9 mouse cellular contexts compared by ENCODE assay signal in genomic region chr17:55999794-56000499, GRCm38 (mm10). TPM values are rescaled to one million over a fixed set of nuclear protein-coding genes. Genes with fewer than 3 reads are reported as not detected.
A peak's percentile ranks its signal among the peaks of the same experiment; 100 is the strongest.
DNase-seq lines count a peak whose midpoint lies in the region; ATAC-seq and TF ChIP-seq lines count a peak whose summit lies in the region.
"Had no signal": no experiment of that assay in that cellular context is flagged by ENCODE, and none has a peak within 500 bp of the region (broad histone marks: within the 10 kb centered on the region; RNA-seq: fewer than 3 reads in every experiment).

No protein-coding gene starts in this region.

- no peak overlapping the region for H3K9ac ChIP-seq in hindbrain, embryonic 14.5 days
- no peak overlapping the region for H3K9ac ChIP-seq in midbrain, postnatal 0 days (replicated peaks; ENCODE audit: low read length, poor library complexity, severe bottlenecking)

- peak; percentile 19; the same call in 1 of the 2 replicates for TF ChIP-seq CTCF in layer of hippocampus, adult 2 months (conservative IDR thresholded peaks at IDR 0.05)
- TF ChIP-seq CTCF in midbrain, postnatal 0 days (IDR thresholded peaks at IDR 0.05): peak; percentile 41
- no peak for TF ChIP-seq CTCF in kidney, adult 2 months (conservative IDR thresholded peaks at IDR 0.05; ENCODE audit: insufficient read depth, insufficient read length, low read depth, low read length)

- H3K9me3 ChIP-seq in hindbrain, embryonic 14.5 days (ENCODE audit: control insufficient read depth, low read length): no peaks in the 10 kb centered on the region
- H3K9me3 ChIP-seq in midbrain, postnatal 0 days (ENCODE audit: low read length): no peaks in the 10 kb centered on the region

- ATAC-seq in hindbrain, embryonic 14.5 days (ENCODE audit: low FRiP score): peak; percentile 15; the same call in 1 of the 2 replicates
- ATAC-seq in midbrain, postnatal 0 days (ENCODE audit: low FRiP score): peak; percentile 29; the same call in 1 of the 2 replicates

- WGBS in hindbrain, embryonic 14.5 days: 7% methylated on average over 30 of the region's 30 CpGs
- WGBS in midbrain, postnatal 0 days: 12% methylated on average over 30 of the region's 30 CpGs
- 35% methylated on average over 30 of the region's 30 CpGs for WGBS in kidney, adult 2 months

- peaks cover 14% of the 10 kb centered on the region; the same call in 1 of the 2 replicates for H3K27me3 ChIP-seq in hindbrain, embryonic 14.5 days (ENCODE audit: control insufficient read depth, insufficient read depth, low read length)
- no peaks in the 10 kb centered on the region for H3K27me3 ChIP-seq in midbrain, postnatal 0 days (ENCODE audit: insufficient read depth, low read length)
- no peaks in the 10 kb centered on the region for H3K27me3 ChIP-seq in kidney, adult 2 months (replicated peaks; ENCODE audit: control insufficient read depth, insufficient read depth, low read length)

- no peak overlapping the region for H3K4me3 ChIP-seq in layer of hippocampus, adult 2 months
- no peak overlapping the region for H3K4me3 ChIP-seq in hindbrain, embryonic 14.5 days (replicated peaks; ENCODE audit: low read length)
- H3K4me3 ChIP-seq in midbrain, postnatal 0 days (ENCODE audit: low read depth, low read length): no peak overlapping the region
- H3K4me3 ChIP-seq in kidney, adult 2 months (ENCODE audit: insufficient read depth, low read depth, low read length): no peak overlapping the region

- H3K4me2 ChIP-seq in hindbrain, embryonic 14.5 days (replicated peaks): no peak overlapping the region
- H3K4me2 ChIP-seq in midbrain, postnatal 0 days (ENCODE audit: low read depth, low read length, poor library complexity, severe bottlenecking): no peak overlapping the region

- DNase-seq in layer of hippocampus, adult 2 months (ENCODE audit: low spot score in 2 of 2): no peak
- DNase-seq in layer of hippocampus, adult 11-12 months (ENCODE audit: low spot score): no peak
- peak; percentile 39 for DNase-seq in embryo, embryonic 11 days
- no peak for DNase-seq in hindbrain, embryonic 14.5 days (ENCODE audit: low spot score)
- no peak for DNase-seq in midbrain, postnatal 0 days (ENCODE audit: low spot score)
- no peak for DNase-seq in urinary bladder, adult 2 months (ENCODE audit: low spot score)
- no peak for DNase-seq in kidney, adult 2 months
- DNase-seq in adrenal gland, adult 2 months: no peak
- DNase-seq: layer of hippocampus, postnatal 36 days had no signal

- H3K36me3 ChIP-seq in hindbrain, embryonic 14.5 days (replicated peaks; ENCODE audit: control insufficient read depth, insufficient read depth): peaks cover 23% of the 10 kb centered on the region
- H3K36me3 ChIP-seq in midbrain, postnatal 0 days (ENCODE audit: insufficient read depth, low read length): peaks cover 19% of the 10 kb centered on the region
- no peaks in the 10 kb centered on the region for H3K36me3 ChIP-seq in kidney, adult 2 months (ENCODE audit: control insufficient read depth, insufficient read depth, low read length)

- H3K27ac ChIP-seq in layer of hippocampus, adult 2 months: no peak overlapping the region
- H3K27ac ChIP-seq in hindbrain, embryonic 14.5 days: no peak overlapping the region
- no peak overlapping the region for H3K27ac ChIP-seq in midbrain, postnatal 0 days (ENCODE audit: low read depth, low read length)
- H3K27ac ChIP-seq in kidney, adult 2 months (ENCODE audit: insufficient read depth, low read depth, low read length): no peak overlapping the region

- no peaks in the 10 kb centered on the region for H3K4me1 ChIP-seq in hindbrain, embryonic 14.5 days (replicated peaks; ENCODE audit: control insufficient read depth, insufficient read depth, low read length)
- no peaks in the 10 kb centered on the region for H3K4me1 ChIP-seq in midbrain, postnatal 0 days (ENCODE audit: insufficient read depth, low read length)
- H3K4me1 ChIP-seq in kidney, adult 2 months (ENCODE audit: control insufficient read depth, insufficient read depth, low read length): no peaks in the 10 kb centered on the region

- no peak for TF ChIP-seq POLR2A in kidney, adult 2 months (IDR thresholded peaks at IDR 0.05; ENCODE audit: low read depth, low read length)

RNA-seq across cellular contexts. Expression of gene Stap2, which starts 5.4 kb away (rescaled TPM):
- 1 to 10 TPM; 2.2 to 2.8 TPM for total RNA-seq in layer of hippocampus, adult 2 months (2021)
- polyA plus RNA-seq in hindbrain, embryonic 14.5 days (2014; fragmentation: Nextera tagmentation; extraction: Ambion mirVana): 5.6 and 6.0 TPM in 2 replicates
- 1.8 and 2.4 TPM in 2 replicates for total RNA-seq in midbrain, postnatal 0 days (2014; rRNA removed)
- polyA plus RNA-seq in midbrain, postnatal 0 days (2015; fragmentation: Nextera tagmentation; extraction: Ambion mirVana): 4.3 TPM in 2 replicates
- polyA plus RNA-seq in urinary bladder, adult 2 months (2012; rRNA removed): 29.6 and 38.6 TPM in 2 replicates
- 20.1 and 22.6 TPM in 2 replicates for polyA plus RNA-seq in kidney, adult 2 months (2012; rRNA removed)
- total RNA-seq in adrenal gland, adult 2 months (2021): 1 to 10 TPM; 5.6 TPM
- 5.2 and 8.4 TPM in 2 replicates for polyA plus RNA-seq in adrenal gland, adult 2 months (2012; rRNA removed)

RNA-seq across cellular contexts. Expression of gene Mpnd, which starts 5.6 kb away (rescaled TPM):
- 100 to 1,000 TPM; 101 to 103 TPM for total RNA-seq in layer of hippocampus, adult 2 months (2021)
- 146 and 151 TPM in 2 replicates for polyA plus RNA-seq in hindbrain, embryonic 14.5 days (2014; fragmentation: Nextera tagmentation; extraction: Ambion mirVana)
- 145 and 293 TPM in 2 replicates for total RNA-seq in midbrain, postnatal 0 days (2014; rRNA removed)
- polyA plus RNA-seq in midbrain, postnatal 0 days (2015; fragmentation: Nextera tagmentation; extraction: Ambion mirVana): 91.6 and 99.2 TPM in 2 replicates
- 50.4 and 51.1 TPM in 2 replicates for polyA plus RNA-seq in urinary bladder, adult 2 months (2012; rRNA removed)
- 98.3 and 116 TPM in 2 replicates for polyA plus RNA-seq in kidney, adult 2 months (2012; rRNA removed)
- total RNA-seq in adrenal gland, adult 2 months (2021): 10 to 100 TPM; 87.3 to 90.5 TPM
- 179 and 197 TPM in 2 replicates for polyA plus RNA-seq in adrenal gland, adult 2 months (2012; rRNA removed)

RNA-seq across cellular contexts. Expression of gene Fsd1, which starts 13.6 kb away (rescaled TPM):
- total RNA-seq in layer of hippocampus, adult 2 months (2021): 10 to 100 TPM; 67.2 to 69.0 TPM
- polyA plus RNA-seq in hindbrain, embryonic 14.5 days (2014; fragmentation: Nextera tagmentation; extraction: Ambion mirVana): 167 and 175 TPM in 2 replicates
- total RNA-seq in midbrain, postnatal 0 days (2014; rRNA removed): 122 and 129 TPM in 2 replicates
- polyA plus RNA-seq in midbrain, postnatal 0 days (2015; fragmentation: Nextera tagmentation; extraction: Ambion mirVana): 188 and 225 TPM in 2 replicates
- 0.57 and 1.2 TPM in 2 replicates for polyA plus RNA-seq in urinary bladder, adult 2 months (2012; rRNA removed)
- 0.36 and 0.48 TPM in 2 replicates for polyA plus RNA-seq in kidney, adult 2 months (2012; rRNA removed)
- 1 to 10 TPM; 1.0 to 2.7 TPM for total RNA-seq in adrenal gland, adult 2 months (2021)
- 2.3 and 2.7 TPM in 2 replicates for polyA plus RNA-seq in adrenal gland, adult 2 months (2012; rRNA removed)

RNA-seq across cellular contexts. Expression of gene Shd, which starts 29.7 kb away (rescaled TPM):
- 10 to 100 TPM; 23.7 to 28.4 TPM for total RNA-seq in layer of hippocampus, adult 2 months (2021)
- 149 and 167 TPM in 2 replicates for polyA plus RNA-seq in hindbrain, embryonic 14.5 days (2014; fragmentation: Nextera tagmentation; extraction: Ambion mirVana)
- total RNA-seq in midbrain, postnatal 0 days (2014; rRNA removed): 227 and 253 TPM in 2 replicates
- polyA plus RNA-seq in midbrain, postnatal 0 days (2015; fragmentation: Nextera tagmentation; extraction: Ambion mirVana): 172 and 188 TPM in 2 replicates
- polyA plus RNA-seq in urinary bladder, adult 2 months (2012; rRNA removed): 1.0 and 1.7 TPM in 2 replicates
- polyA plus RNA-seq in kidney, adult 2 months (2012; rRNA removed): 22.4 and 31.3 TPM in 2 replicates
- total RNA-seq in adrenal gland, adult 2 months (2021): 1 to 10 TPM in 1 of 2 experiments, under 1 TPM in 1; 0.52 to 1.2 TPM
- polyA plus RNA-seq in adrenal gland, adult 2 months (2012; rRNA removed): 3.2 and 7.8 TPM in 2 replicates

RNA-seq across cellular contexts. Expression of gene Sh3gl1, which starts 36.5 kb away (rescaled TPM):
- 10 to 100 TPM; 63.0 to 69.7 TPM for total RNA-seq in layer of hippocampus, adult 2 months (2021)
- 91.1 and 94.1 TPM in 2 replicates for polyA plus RNA-seq in hindbrain, embryonic 14.5 days (2014; fragmentation: Nextera tagmentation; extraction: Ambion mirVana)
- 64.1 and 71.4 TPM in 2 replicates for total RNA-seq in midbrain, postnatal 0 days (2014; rRNA removed)
- polyA plus RNA-seq in midbrain, postnatal 0 days (2015; fragmentation: Nextera tagmentation; extraction: Ambion mirVana): 83.2 and 84.8 TPM in 2 replicates
- polyA plus RNA-seq in urinary bladder, adult 2 months (2012; rRNA removed): 55.5 and 78.1 TPM in 2 replicates
- polyA plus RNA-seq in kidney, adult 2 months (2012; rRNA removed): 48.7 and 56.7 TPM in 2 replicates
- 10 to 100 TPM; 41.3 to 44.0 TPM for total RNA-seq in adrenal gland, adult 2 months (2021)
- 66.4 and 70.6 TPM in 2 replicates for polyA plus RNA-seq in adrenal gland, adult 2 months (2012; rRNA removed)

Comparison
In these comparisons a context has a peak if more than half of its experiments do, and no peak if none do; other contexts are left out.
1. RNA of gene Fsd1, which starts 13.6 kb away (polyA plus RNA-seq): 188 to 225 TPM in midbrain, postnatal 0 days and 167 to 175 TPM in hindbrain, embryonic 14.5 days; 2.3 to 2.7 TPM in adrenal gland, adult 2 months, 0.57 to 1.2 TPM in urinary bladder, adult 2 months and 0.36 to 0.48 TPM in kidney, adult 2 months; every median in the first group is over 10 times any median in the second.